Mouse (Mus musculus) embryonic facial prominence, embryonic 11.5 days (tissue): ENCODE measurements around the gene Garnl3. TPM values are rescaled to one million over a fixed set of nuclear protein-coding genes. Genes with fewer than 3 reads are reported as not detected.
A peak's percentile ranks its signal among the peaks of the same experiment; 100 is the strongest.

Experiments
- ATAC-seq: fragments of 200-750 bp; cut with Nextera tagmentation; replicated peaks from 2 replicates; pipeline ENCODE4 v1.8.0; 2017; ENCODE audit warnings: low read depth; ENCODE audit not compliant: insufficient number of reproducible peaks, low FRiP score, low TSS enrichment
- DNase-seq: peaks from one replicate; pipeline ENCODE4 v3.0.0-alpha.2; 2015; ENCODE audit warnings: low spot score
- H3K27ac ChIP-seq: fragments of 300-500 bp; sonication (generic); replicated peaks from 2 replicates; pipeline ENCODE4 v1.5.1; 2014; ENCODE audit warnings: mild to moderate bottlenecking, low read depth, low read length, control low read depth
- H3K27me3 ChIP-seq: fragments of 300-500 bp; sonication (generic); 2 replicates; pipeline ENCODE4 v1.6.1; 2014; ENCODE audit warnings: mild to moderate bottlenecking, low read length, moderate library complexity, mixed read lengths; ENCODE audit not compliant: control insufficient read depth, insufficient read depth
- H3K36me3 ChIP-seq: fragments of 300-500 bp; sonication (generic); replicated peaks from 2 replicates; pipeline ENCODE4 v1.6.1; 2014; ENCODE audit warnings: low read depth, mild to moderate bottlenecking, low read length, moderate library complexity, mixed read lengths; ENCODE audit not compliant: control insufficient read depth, insufficient read depth
- H3K4me1 ChIP-seq: fragments of 300-500 bp; sonication (generic); 2 replicates; pipeline ENCODE4 v1.6.1; 2014; ENCODE audit warnings: low read length, mixed read lengths; ENCODE audit not compliant: control insufficient read depth, insufficient read depth
- H3K4me2 ChIP-seq: fragments of 300-500 bp; sonication (generic); 2 replicates; pipeline ENCODE4 v1.6.1; 2014; ENCODE audit warnings: low read depth, mild to moderate bottlenecking, control low read depth, low read length, moderate library complexity
- H3K4me3 ChIP-seq: fragments of 300-500 bp; sonication (generic); 2 replicates; pipeline ENCODE4 v1.5.1; 2014; ENCODE audit warnings: low read depth, low read length, control low read depth
- H3K9ac ChIP-seq: fragments of 300-500 bp; sonication (generic); replicated peaks from 2 replicates; pipeline ENCODE4 v1.6.1; 2014; ENCODE audit warnings: mild to moderate bottlenecking, control low read depth, low read length
- H3K9me3 ChIP-seq: fragments of 300-500 bp; sonication (generic); replicated peaks from 2 replicates; pipeline ENCODE4 v1.6.1; 2016; ENCODE audit warnings: mild to moderate bottlenecking, low read length, inconsistent platforms, mixed read lengths; ENCODE audit not compliant: control insufficient read depth
- WGBS: fragments of 180-500 bp; shearing (Covaris S2); extraction: QIAGEN DNeasy Blood & Tissue Kit; methylation state at CpG from one replicate; pipeline ENCODE4 v1.1.7; 2014; 5-methylcytosine and 5-hydroxymethylcytosine counted together
- polyA plus RNA-seq: library from polyadenylated mRNA; unstranded; fragments of >200 nt; fragmentation: Nextera tagmentation; extraction: Ambion mirVana; gene quantifications from 2 replicates; pipeline ENCODE4 v1.2.1, GENCODE M21; 2014

Garnl3 gene
- polyA plus RNA-seq, 1 experiment from 2014 or later = 9.0 TPM

GRCm38 (mm10) chr2:33074188-33074587 lies 57.3 kb downstream of the Garnl3 start:
- H3K36me3 ChIP-seq = no peaks in the 10 kb centered on the region
- DNase-seq = no peak
- H3K9ac ChIP-seq = no peak overlapping the region
- no peaks in the 10 kb centered on the region for H3K9me3 ChIP-seq
- 56% methylated on average over 3 of the region's 3 CpGs for WGBS
- H3K27ac ChIP-seq = no peak overlapping the region
- no peak overlapping the region for H3K4me2 ChIP-seq
- no peak for ATAC-seq
- no peak overlapping the region for H3K4me3 ChIP-seq
- H3K4me1 ChIP-seq = no peaks in the 10 kb centered on the region
- no peaks in the 10 kb centered on the region for H3K27me3 ChIP-seq

GRCm38 (mm10) chr2:33072333-33072732 lies 59.1 kb downstream of the Garnl3 start:
- Histone ChIP-seq H3K4me1 (no peaks in the 10 kb centered on the region), H3K36me3 (no peaks in the 10 kb centered on the region), H3K9me3 (no peaks in the 10 kb centered on the region), H3K27ac (no peak overlapping the region), H3K27me3 (no peaks in the 10 kb centered on the region), H3K9ac (no peak overlapping the region), H3K4me3 (no peak overlapping the region), H3K4me2 (no peak overlapping the region)
- ATAC-seq (no peak), DNase-seq (no peak)
- WGBS = 62% methylated on average over 2 of the region's 2 CpGs

GRCm38 (mm10) chr2:33065610-33066009 lies 65.8 kb downstream of the Garnl3 start:
- Histone ChIP-seq H3K9ac (no peak overlapping the region), H3K9me3 (no peaks in the 10 kb centered on the region), H3K4me1 (no peaks in the 10 kb centered on the region), H3K36me3 (no peaks in the 10 kb centered on the region), H3K4me2 (no peak overlapping the region), H3K27me3 (no peaks in the 10 kb centered on the region), H3K4me3 (no peak overlapping the region), H3K27ac (no peak overlapping the region)
- DNase-seq = no peak
- no peak for ATAC-seq
- 44% methylated on average over 1 of the region's 1 CpGs for WGBS

- H3K4me1 ChIP-seq = no peaks in the 10 kb centered on the region
- no peaks in the 10 kb centered on the region for H3K36me3 ChIP-seq
- H3K27me3 ChIP-seq = no peaks in the 10 kb centered on the region
- DNase-seq (no peak), ATAC-seq (no peak)
- no peak overlapping the region for H3K4me2 ChIP-seq
- no peaks in the 10 kb centered on the region for H3K9me3 ChIP-seq
- H3K27ac ChIP-seq = no peak overlapping the region
- no peak overlapping the region for H3K4me3 ChIP-seq
- WGBS = 58% methylated on average over 8 of the region's 8 CpGs
- no peak overlapping the region for H3K9ac ChIP-seq
Measured at GRCm38 (mm10) chr2:33062744-33063143, 68.7 kb downstream of the Garnl3 start.

GRCm38 (mm10) chr2:33058926-33059325 lies 72.5 kb downstream of the Garnl3 start:
- 80% methylated on average over 5 of the region's 5 CpGs for WGBS
- H3K4me3 ChIP-seq = no peak overlapping the region
- ATAC-seq (no peak), DNase-seq (no peak)
- H3K27me3 ChIP-seq = no peaks in the 10 kb centered on the region
- H3K9me3 ChIP-seq = no peaks in the 10 kb centered on the region
- H3K36me3 ChIP-seq = no peaks in the 10 kb centered on the region
- no peak overlapping the region for H3K27ac ChIP-seq
- no peak overlapping the region for H3K4me2 ChIP-seq
- H3K9ac ChIP-seq = no peak overlapping the region
- no peaks in the 10 kb centered on the region for H3K4me1 ChIP-seq

- Histone ChIP-seq H3K36me3 (no peaks in the 10 kb centered on the region), H3K27me3 (no peaks in the 10 kb centered on the region), H3K4me3 (no peak overlapping the region), H3K27ac (no peak overlapping the region), H3K4me1 (no peaks in the 10 kb centered on the region), H3K9me3 (no peaks in the 10 kb centered on the region), H3K9ac (no peak overlapping the region), H3K4me2 (no peak overlapping the region)
- ATAC-seq = no peak
- no peak for DNase-seq
- 90% methylated on average over 7 of the region's 7 CpGs for WGBS
Measured at GRCm38 (mm10) chr2:33057514-33057913, 73.9 kb downstream of the Garnl3 start.

GRCm38 (mm10) chr2:33053966-33054365 lies 77.5 kb downstream of the Garnl3 start:
- ATAC-seq (no peak), DNase-seq (peak; percentile 26)
- no peak overlapping the region for H3K27ac ChIP-seq
- no peaks in the 10 kb centered on the region for H3K27me3 ChIP-seq
- 60% methylated on average over 10 of the region's 10 CpGs for WGBS
- no peak overlapping the region for H3K4me2 ChIP-seq
- H3K9ac ChIP-seq = no peak overlapping the region
- no peaks in the 10 kb centered on the region for H3K4me1 ChIP-seq
- H3K36me3 ChIP-seq = no peaks in the 10 kb centered on the region
- H3K4me3 ChIP-seq = no peak overlapping the region
- no peaks in the 10 kb centered on the region for H3K9me3 ChIP-seq

- Histone ChIP-seq H3K4me1 (no peaks in the 10 kb centered on the region), H3K9me3 (no peaks in the 10 kb centered on the region), H3K27me3 (no peaks in the 10 kb centered on the region), H3K4me3 (no peak overlapping the region), H3K4me2 (no peak overlapping the region), H3K27ac (no peak overlapping the region), H3K36me3 (no peaks in the 10 kb centered on the region), H3K9ac (no peak overlapping the region)
- WGBS = 62% methylated on average over 3 of the region's 3 CpGs
- no peak for ATAC-seq
- DNase-seq = no peak
Measured at GRCm38 (mm10) chr2:33047360-33047759, 84.1 kb downstream of the Garnl3 start.
